Mouse (Mus musculus) forebrain, embryonic 16.5 days (tissue): ENCODE measurements around the gene Pjvk. TPM values are rescaled to one million over a fixed set of nuclear protein-coding genes. Genes with fewer than 3 reads are reported as not detected.
"Not testable (repeated sequence)": the region's sequence is repeated elsewhere in the genome, so short reads cannot be mapped to it uniquely, and the experiment has no call there.

ENCODE experiments used
- ATAC-seq: fragments of 200-750 bp; cut with Nextera tagmentation; 2 replicates; pipeline ENCODE4 v1.8.0; 2017; ENCODE audit warnings: mild to moderate bottlenecking, moderate library complexity
- H3K27ac ChIP-seq: fragments of 300-500 bp; sonication (generic); 2 replicates; pipeline ENCODE4 v1.5.1; 2014; ENCODE audit warnings: low read length, control low read depth
- H3K27me3 ChIP-seq: fragments of 300-500 bp; sonication (generic); replicated peaks from 2 replicates; pipeline ENCODE4 v1.6.1; 2014; ENCODE audit warnings: low read length; ENCODE audit not compliant: control insufficient read depth, insufficient read depth
- H3K36me3 ChIP-seq: fragments of 300-500 bp; sonication (generic); 2 replicates; pipeline ENCODE4 v1.6.1; 2014; ENCODE audit not compliant: control insufficient read depth, insufficient read depth
- H3K4me1 ChIP-seq: fragments of 300-500 bp; sonication (generic); replicated peaks from 2 replicates; pipeline ENCODE4 v1.6.1; 2014; ENCODE audit warnings: low read length; ENCODE audit not compliant: control insufficient read depth, insufficient read depth
- H3K4me2 ChIP-seq: fragments of 300-500 bp; sonication (generic); 2 replicates; pipeline ENCODE4 v1.6.1; 2014; ENCODE audit warnings: mild to moderate bottlenecking, low read length, control low read depth
- H3K4me3 ChIP-seq: fragments of 300-500 bp; sonication (generic); replicated peaks from 2 replicates; pipeline ENCODE4 v1.5.1; 2014; ENCODE audit warnings: mild to moderate bottlenecking, low read length, control low read depth
- H3K9ac ChIP-seq: fragments of 300-500 bp; sonication (generic); replicated peaks from 2 replicates; pipeline ENCODE4 v1.6.1; 2014; ENCODE audit warnings: low read depth, low read length, control low read depth
- H3K9me3 ChIP-seq: fragments of 300-500 bp; sonication (generic); 2 replicates; pipeline ENCODE4 v1.6.1; 2016; ENCODE audit warnings: low read length; ENCODE audit not compliant: control insufficient read depth
- WGBS: fragments of 180-500 bp; shearing (Covaris S2); extraction: QIAGEN DNeasy Blood & Tissue Kit; methylation state at CpG from one replicate; pipeline ENCODE4 v1.1.7; 2014; 5-methylcytosine and 5-hydroxymethylcytosine counted together
- polyA plus RNA-seq: library from polyadenylated mRNA; unstranded; fragments of >200 nt; fragmentation: Nextera tagmentation; extraction: Ambion mirVana; gene quantifications from 2 replicates; pipeline ENCODE4 v1.2.1, GENCODE M21; 2015

Gene Pjvk
- polyA plus RNA-seq, 1 experiment from 2014 or later, result 0.80 TPM

- not testable (repeated sequence) for H3K9ac ChIP-seq, H3K4me2 ChIP-seq, H3K9me3 ChIP-seq, H3K4me3 ChIP-seq, H3K27me3 ChIP-seq, ATAC-seq, H3K4me1 ChIP-seq, H3K27ac ChIP-seq
- peaks cover 19% of the 10 kb centered on the region for H3K36me3 ChIP-seq
- WGBS, result 98% methylated on average over 2 of the region's 2 CpGs
Observed at GRCm38 (mm10) chr2:76622316-76622715, 26.0 kb upstream of the Pjvk start.

- peaks cover 48% of the 10 kb centered on the region for H3K36me3 ChIP-seq
- WGBS, result 94% methylated on average over 12 of the region's 12 CpGs
Observed at GRCm38 (mm10) chr2:76630293-76630692, 18.0 kb upstream of the Pjvk start.

DNA sequence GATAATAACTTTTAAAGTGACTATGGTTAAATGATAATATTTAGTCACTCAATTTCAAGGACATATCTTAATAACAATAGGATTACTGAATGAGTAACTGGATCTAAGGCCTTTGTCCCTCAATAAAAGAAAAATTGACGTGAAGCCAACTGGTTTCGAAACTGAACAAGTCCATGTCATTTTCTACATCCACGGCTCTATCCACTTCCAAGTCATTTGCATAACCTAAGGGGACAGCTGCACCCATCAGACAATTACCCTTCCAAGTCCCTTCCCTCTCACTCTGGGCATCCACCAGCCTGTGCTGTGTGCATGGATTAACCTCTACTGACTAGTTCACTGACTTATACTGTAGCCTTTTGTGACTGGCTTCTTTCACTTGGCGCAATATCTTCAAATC, 16.7 kb upstream of the Pjvk start:
- no peak overlapping the region for H3K9ac ChIP-seq
- 67% methylated on average over 4 of the region's 4 CpGs for WGBS
- peaks cover 1% of the 10 kb centered on the region; the same call in 1 of the 2 replicates for H3K9me3 ChIP-seq
- no peaks in the 10 kb centered on the region for H3K4me1 ChIP-seq
- H3K4me2 ChIP-seq, result no peak overlapping the region
- no peaks in the 10 kb centered on the region for H3K27me3 ChIP-seq
- H3K4me3 ChIP-seq, result no peak overlapping the region
- no peak overlapping the region for H3K27ac ChIP-seq
- no peak for ATAC-seq
- H3K36me3 ChIP-seq, result peaks cover 54% of the 10 kb centered on the region

More at GRCm38 (mm10) chr2:76630293-76630692, 18.0 kb upstream of the Pjvk start:
- H3K27me3 ChIP-seq, result no peaks in the 10 kb centered on the region
- H3K4me2 ChIP-seq, result no peak overlapping the region
- H3K4me1 ChIP-seq, result no peaks in the 10 kb centered on the region
- ATAC-seq, result no peak
- peaks cover 3% of the 10 kb centered on the region; the same call in 1 of the 2 replicates for H3K9me3 ChIP-seq
- no peak overlapping the region for H3K4me3 ChIP-seq
- no peak overlapping the region for H3K27ac ChIP-seq
- H3K9ac ChIP-seq, result no peak overlapping the region

DNA sequence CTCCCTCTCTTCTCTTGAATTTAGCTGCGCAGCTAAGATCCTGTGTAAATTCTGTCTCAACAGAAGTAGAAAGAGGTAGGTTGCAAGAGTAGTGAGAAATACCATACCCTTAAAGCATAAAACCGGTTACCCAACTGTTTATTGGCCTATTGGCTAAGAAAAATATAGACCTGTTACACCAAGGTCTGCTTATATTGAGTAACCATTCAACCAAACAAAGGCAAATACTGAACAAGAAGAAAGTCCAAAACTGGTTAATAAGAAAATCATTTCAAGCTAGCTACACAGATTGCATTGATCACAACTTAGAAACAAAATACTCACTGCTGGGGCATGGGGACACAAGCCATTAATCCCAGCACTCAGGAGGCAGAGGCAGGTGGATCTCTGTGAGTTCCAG, 8.6 kb upstream of the Pjvk start:
- 93% methylated on average over 2 of the region's 2 CpGs for WGBS
- H3K9ac ChIP-seq, result no peak overlapping the region
- ATAC-seq, result no peak
- H3K27me3 ChIP-seq, result no peaks in the 10 kb centered on the region
- H3K9me3 ChIP-seq, result no peaks in the 10 kb centered on the region
- peaks cover 38% of the 10 kb centered on the region for H3K36me3 ChIP-seq
- H3K4me1 ChIP-seq, result no peaks in the 10 kb centered on the region
- no peak overlapping the region for H3K4me3 ChIP-seq
- no peak overlapping the region for H3K27ac ChIP-seq
- H3K4me2 ChIP-seq, result no peak overlapping the region

- Histone ChIP-seq H3K4me1 (peaks cover 13% of the 10 kb centered on the region), H3K27ac (no peak overlapping the region), H3K9me3 (no peaks in the 10 kb centered on the region), H3K4me3 (no peak overlapping the region), H3K9ac (no peak overlapping the region), H3K4me2 (no peak overlapping the region), H3K36me3 (peaks cover 18% of the 10 kb centered on the region), H3K27me3 (no peaks in the 10 kb centered on the region)
- no peak for ATAC-seq
Observed at GRCm38 (mm10) chr2:76643801-76644200, 4.5 kb upstream of the Pjvk start.

DNA sequence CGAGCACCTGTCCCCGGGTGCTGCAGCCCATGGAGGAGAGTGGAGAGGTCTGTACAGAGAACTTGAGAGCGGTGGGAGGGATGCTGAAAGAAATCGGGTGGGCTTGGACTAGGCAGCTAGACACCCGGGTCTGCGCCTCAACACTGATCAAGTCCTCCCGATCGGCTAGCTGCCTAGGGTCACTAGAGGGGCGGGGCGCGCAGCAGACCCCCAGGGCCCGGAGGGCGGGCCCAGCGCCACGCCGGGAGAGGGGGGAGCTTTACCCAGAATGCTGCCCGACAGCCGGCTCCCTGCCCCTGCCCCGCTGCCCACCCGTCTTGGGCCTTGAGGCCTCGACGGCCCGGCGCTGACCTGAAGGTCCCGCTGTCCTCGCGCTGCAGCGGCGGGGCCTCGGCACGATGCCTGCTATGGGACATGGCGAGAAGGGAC, 821 bp upstream of the Pjvk start:
- H3K9me3 ChIP-seq, result no peaks in the 10 kb centered on the region
- peak overlapping the region; percentile 87 for H3K9ac ChIP-seq
- WGBS, result 0% methylated on average over 31 of the region's 32 CpGs
- H3K27ac ChIP-seq, result peak overlapping the region; percentile 69
- H3K27me3 ChIP-seq, result no peaks in the 10 kb centered on the region
- no peaks in the 10 kb centered on the region for H3K36me3 ChIP-seq
- peak overlapping the region; percentile 72 for H3K4me2 ChIP-seq
- peak; percentile 51 for ATAC-seq
- H3K4me1 ChIP-seq, result peaks cover 15% of the 10 kb centered on the region
- H3K4me3 ChIP-seq, result peak overlapping the region; percentile 67

DNA sequence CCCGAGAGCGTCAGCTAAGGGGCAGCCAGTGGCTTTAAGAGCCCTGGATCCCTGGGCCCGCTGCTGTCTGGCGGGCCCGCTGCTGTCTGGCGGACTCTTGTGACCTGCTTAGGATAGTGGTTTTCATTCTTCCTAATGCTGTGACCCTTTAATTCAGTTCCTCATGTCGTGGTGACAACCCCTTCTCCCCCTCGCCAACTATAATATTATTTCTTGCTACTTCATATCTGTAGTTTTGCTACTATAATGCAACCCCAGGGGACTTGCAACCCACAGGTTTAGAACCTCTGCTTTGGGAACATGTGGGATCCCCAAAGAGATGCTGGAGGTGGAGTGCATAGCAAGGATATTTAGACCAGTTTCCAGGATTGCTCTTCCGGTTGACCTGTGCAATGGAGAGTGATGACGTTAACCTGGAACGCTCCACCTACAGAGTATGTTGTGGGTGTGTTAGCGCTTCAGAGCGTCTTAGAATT, 428 bp downstream of the Pjvk start:
- Histone ChIP-seq H3K27ac (peak overlapping the region; percentile 69), H3K9ac (peak overlapping the region; percentile 64), H3K36me3 (no peaks in the 10 kb centered on the region), H3K4me2 (peak overlapping the region; percentile 72), H3K4me3 (peak overlapping the region; percentile 67), H3K4me1 (peaks cover 15% of the 10 kb centered on the region), H3K27me3 (no peaks in the 10 kb centered on the region), H3K9me3 (no peaks in the 10 kb centered on the region)
- peak; percentile 18 for ATAC-seq
- WGBS, result 33% methylated on average over 13 of the region's 13 CpGs

DNA sequence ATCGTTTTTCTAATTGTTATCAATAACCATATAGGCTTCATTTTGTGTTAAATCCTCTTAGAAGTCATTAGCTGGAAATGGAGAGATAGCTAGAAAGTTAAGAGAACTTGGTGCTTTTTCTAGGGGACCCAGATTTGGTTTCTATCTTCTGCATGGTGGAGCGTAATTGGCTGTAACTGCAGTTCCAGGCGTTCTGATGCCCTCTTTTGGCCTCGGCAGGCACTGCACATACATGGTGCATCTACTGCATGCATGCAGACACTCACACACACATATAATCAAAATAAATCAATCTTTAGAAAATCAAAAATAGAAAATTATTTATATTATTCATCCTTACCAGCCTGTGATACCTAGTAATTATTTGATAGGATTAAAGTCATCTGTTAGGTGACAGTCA, 4.8 kb downstream of the Pjvk start:
- 92% methylated on average over 4 of the region's 4 CpGs for WGBS
- no peak for ATAC-seq
- Histone ChIP-seq H3K4me1 (peaks cover 5% of the 10 kb centered on the region), H3K4me2 (no peak overlapping the region), H3K9me3 (no peaks in the 10 kb centered on the region), H3K36me3 (no peaks in the 10 kb centered on the region), H3K27ac (no peak overlapping the region), H3K27me3 (no peaks in the 10 kb centered on the region), H3K4me3 (no peak overlapping the region), H3K9ac (no peak overlapping the region)

- Histone ChIP-seq H3K4me3 (no peak overlapping the region), H3K4me2 (no peak overlapping the region), H3K4me1 (no peaks in the 10 kb centered on the region), H3K9ac (no peak overlapping the region), H3K27ac (no peak overlapping the region), H3K27me3 (no peaks in the 10 kb centered on the region), H3K36me3 (no peaks in the 10 kb centered on the region), H3K9me3 (no peaks in the 10 kb centered on the region)
- ATAC-seq, result no peak
- 70% methylated on average over 5 of the region's 5 CpGs for WGBS
Observed at GRCm38 (mm10) chr2:76654646-76655045, 6.4 kb downstream of the Pjvk start.

DNA sequence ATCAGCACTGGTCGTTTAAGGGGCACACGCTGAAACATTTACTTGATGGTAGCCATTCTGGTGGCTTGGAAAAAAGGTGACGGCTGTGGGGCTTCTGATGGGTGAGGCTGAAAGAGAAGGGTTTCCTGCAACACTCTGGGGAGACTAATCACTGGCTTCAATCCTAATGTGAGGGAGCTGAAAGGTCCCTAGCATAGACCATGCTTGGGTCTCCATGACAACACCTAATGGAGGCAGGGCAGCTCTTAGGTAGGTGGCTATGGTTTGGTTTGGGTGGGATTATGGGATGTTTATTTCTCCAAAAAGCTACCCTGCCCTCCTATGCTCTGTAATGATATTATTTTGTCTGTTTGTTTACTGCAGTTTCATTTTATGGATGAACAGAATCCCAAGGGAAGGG, 7.2 kb downstream of the Pjvk start:
- no peak for ATAC-seq
- WGBS, result 76% methylated on average over 3 of the region's 3 CpGs

More for the DNA sequence above, 7.2 kb downstream of the Pjvk start:
- Histone ChIP-seq H3K9me3 (no peaks in the 10 kb centered on the region), H3K27me3 (no peaks in the 10 kb centered on the region), H3K4me1 (no peaks in the 10 kb centered on the region), H3K36me3 (no peaks in the 10 kb centered on the region), H3K4me3 (no peak overlapping the region), H3K9ac (no peak overlapping the region), H3K27ac (no peak overlapping the region), H3K4me2 (no peak overlapping the region)
